Mouse (Mus musculus) forebrain, embryonic 13.5 days (tissue): Measurements from ENCODE around the gene Pcif1. TPM values are rescaled to one million over a fixed set of nuclear protein-coding genes. Genes with fewer than 3 reads are reported as not detected.
A peak's percentile ranks its signal among the peaks of the same experiment; 100 is the strongest.

Experiments used
- ATAC-seq: fragments of 200-750 bp; cut with Nextera tagmentation; 2 replicates; pipeline ENCODE4 v1.8.0; 2017
- H3K27ac ChIP-seq: fragments of 300-500 bp; sonication (generic); 2 replicates; pipeline ENCODE4 v1.5.1; 2015; ENCODE audit warnings: inconsistent platforms, mild to moderate bottlenecking, moderate library complexity
- H3K27me3 ChIP-seq: fragments of 300-500 bp; sonication (generic); 2 replicates; pipeline ENCODE4 v1.6.1; 2015; ENCODE audit warnings: mild to moderate bottlenecking, inconsistent platforms
- H3K36me3 ChIP-seq: fragments of 300-500 bp; sonication (generic); 2 replicates; pipeline ENCODE4 v1.6.1; 2015; ENCODE audit warnings: mild to moderate bottlenecking, inconsistent platforms; ENCODE audit not compliant: poor library complexity, severe bottlenecking
- H3K4me1 ChIP-seq: fragments of 300-500 bp; sonication (generic); 2 replicates; pipeline ENCODE4 v1.6.1; 2015; ENCODE audit warnings: inconsistent platforms
- H3K4me2 ChIP-seq: fragments of 300-500 bp; sonication (generic); 2 replicates; pipeline ENCODE4 v1.6.1; 2015; ENCODE audit warnings: inconsistent platforms, mild to moderate bottlenecking, moderate library complexity
- H3K4me3 ChIP-seq: fragments of 300-500 bp; sonication (generic); 2 replicates; pipeline ENCODE4 v1.5.1; 2015; ENCODE audit warnings: mild to moderate bottlenecking, inconsistent platforms
- H3K9ac ChIP-seq: fragments of 300-500 bp; sonication (generic); 2 replicates; pipeline ENCODE4 v1.6.1; 2015; ENCODE audit warnings: mild to moderate bottlenecking, inconsistent platforms
- H3K9me3 ChIP-seq: fragments of 300-500 bp; sonication (generic); replicated peaks from 2 replicates; pipeline ENCODE4 v1.6.1; 2016; ENCODE audit warnings: inconsistent platforms
- WGBS: fragments of 180-500 bp; shearing (Covaris S2); methylation state at CpG from one replicate; pipeline ENCODE4 v1.1.7; 2015; 5-methylcytosine and 5-hydroxymethylcytosine counted together
- polyA plus RNA-seq: library from polyadenylated mRNA; unstranded; fragments of >200 nt; fragmentation: Nextera tagmentation; extraction: Ambion mirVana; gene quantifications from 2 replicates; pipeline ENCODE4 v1.2.1, GENCODE M21; 2015

Pcif1 gene
- polyA plus RNA-seq, 1 experiment from 2014 or later = 101 TPM

DNA sequence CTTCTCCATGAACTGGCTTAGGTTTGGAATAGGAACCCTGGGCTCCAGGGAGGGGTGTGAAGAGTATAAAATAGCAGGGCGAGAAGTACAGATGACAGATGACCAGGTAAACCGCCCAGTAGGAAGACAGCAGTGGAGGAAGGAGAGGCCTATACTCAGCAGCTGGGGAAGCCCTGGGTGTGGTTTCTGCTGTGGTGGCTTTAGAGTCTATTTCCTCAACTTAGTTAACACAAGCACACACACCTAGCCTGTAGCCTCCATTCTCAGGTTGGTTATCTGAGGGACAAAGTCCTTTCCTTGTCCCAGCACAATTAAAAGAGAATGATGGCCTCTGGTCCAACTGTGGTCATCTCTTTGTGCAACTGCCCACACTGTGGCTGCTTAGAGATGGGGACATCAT lies 10.9 kb downstream of the Pcif1 start:
- H3K4me2 ChIP-seq = no peak overlapping the region
- H3K9me3 ChIP-seq = no peaks in the 10 kb centered on the region
- H3K27ac ChIP-seq = no peak overlapping the region
- no peak overlapping the region for H3K9ac ChIP-seq
- ATAC-seq = no peak
- WGBS = 85% methylated on average over 2 of the region's 2 CpGs
- H3K4me3 ChIP-seq = no peak overlapping the region
- H3K4me1 ChIP-seq = peaks cover 4% of the 10 kb centered on the region; the same call in 1 of the 2 replicates
- no peaks in the 10 kb centered on the region for H3K27me3 ChIP-seq
- peaks cover 100% of the 10 kb centered on the region for H3K36me3 ChIP-seq

DNA sequence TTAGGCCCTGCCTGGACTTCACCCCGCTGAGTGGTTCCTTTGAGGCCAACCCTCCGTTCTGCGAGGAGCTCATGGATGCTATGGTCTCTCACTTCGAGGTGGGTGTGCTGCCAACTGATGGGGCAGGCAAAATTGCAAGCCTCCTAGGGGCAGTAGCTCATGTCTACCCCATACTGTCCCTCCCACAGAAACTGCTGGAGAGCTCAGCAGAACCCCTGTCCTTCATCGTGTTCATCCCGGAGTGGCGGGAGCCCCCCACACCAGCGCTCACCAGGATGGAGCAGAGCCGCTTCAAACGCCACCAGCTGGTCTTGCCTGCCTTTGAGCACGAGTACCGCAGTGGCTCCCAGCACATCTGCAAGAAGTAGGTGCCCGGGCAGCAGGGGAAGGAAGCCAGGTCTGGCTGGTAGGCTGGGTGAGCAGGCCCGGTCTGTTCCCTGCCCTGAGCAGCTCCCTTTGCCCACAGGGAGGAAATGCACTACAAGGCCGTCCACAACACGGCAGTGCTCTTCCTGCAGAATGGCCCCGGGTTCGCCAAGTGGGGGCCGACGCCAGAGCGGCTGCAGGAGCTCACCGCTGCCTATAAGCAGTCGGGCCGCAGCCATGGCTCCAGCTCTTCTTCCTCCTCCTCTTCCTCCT lies 11.4 kb downstream of the Pcif1 start:
- H3K36me3 ChIP-seq = peaks cover 100% of the 10 kb centered on the region
- 92% methylated on average over 24 of the region's 24 CpGs for WGBS
- no peaks in the 10 kb centered on the region for H3K9me3 ChIP-seq
- no peak for ATAC-seq
- no peaks in the 10 kb centered on the region for H3K27me3 ChIP-seq
- peaks cover 4% of the 10 kb centered on the region; the same call in 1 of the 2 replicates for H3K4me1 ChIP-seq
- no peak overlapping the region for H3K4me2 ChIP-seq
- no peak overlapping the region for H3K27ac ChIP-seq
- H3K9ac ChIP-seq = no peak overlapping the region
- no peak overlapping the region for H3K4me3 ChIP-seq

GRCm38 (mm10) chr2:164891056-164891834 lies 12.1 kb downstream of the Pcif1 start:
- no peak for ATAC-seq
- Histone ChIP-seq H3K4me3 (no peak overlapping the region), H3K9me3 (no peaks in the 10 kb centered on the region), H3K4me2 (no peak overlapping the region), H3K36me3 (peaks cover 100% of the 10 kb centered on the region), H3K27me3 (no peaks in the 10 kb centered on the region), H3K9ac (no peak overlapping the region; the same call in 1 of the 2 replicates), H3K27ac (no peak overlapping the region), H3K4me1 (no peaks in the 10 kb centered on the region)
- 87% methylated on average over 13 of the region's 13 CpGs for WGBS

GRCm38 (mm10) chr2:164891908-164892695 lies 13.0 kb downstream of the Pcif1 start:
- H3K27me3 ChIP-seq = no peaks in the 10 kb centered on the region
- H3K4me2 ChIP-seq = no peak overlapping the region
- 73% methylated on average over 15 of the region's 15 CpGs for WGBS
- H3K27ac ChIP-seq = no peak overlapping the region
- peaks cover 100% of the 10 kb centered on the region for H3K36me3 ChIP-seq
- no peak overlapping the region for H3K9ac ChIP-seq
- no peak overlapping the region for H3K4me3 ChIP-seq
- H3K9me3 ChIP-seq = no peaks in the 10 kb centered on the region
- no peak for ATAC-seq
- H3K4me1 ChIP-seq = no peaks in the 10 kb centered on the region

GRCm38 (mm10) chr2:164892696-164893216 lies 13.7 kb downstream of the Pcif1 start:
- Histone ChIP-seq H3K4me2 (no peak overlapping the region), H3K36me3 (peaks cover 100% of the 10 kb centered on the region), H3K9me3 (no peaks in the 10 kb centered on the region), H3K27ac (no peak overlapping the region), H3K4me3 (no peak overlapping the region), H3K4me1 (no peaks in the 10 kb centered on the region), H3K27me3 (no peaks in the 10 kb centered on the region), H3K9ac (no peak overlapping the region)
- no peak for ATAC-seq
- WGBS = 90% methylated on average over 6 of the region's 6 CpGs

DNA sequence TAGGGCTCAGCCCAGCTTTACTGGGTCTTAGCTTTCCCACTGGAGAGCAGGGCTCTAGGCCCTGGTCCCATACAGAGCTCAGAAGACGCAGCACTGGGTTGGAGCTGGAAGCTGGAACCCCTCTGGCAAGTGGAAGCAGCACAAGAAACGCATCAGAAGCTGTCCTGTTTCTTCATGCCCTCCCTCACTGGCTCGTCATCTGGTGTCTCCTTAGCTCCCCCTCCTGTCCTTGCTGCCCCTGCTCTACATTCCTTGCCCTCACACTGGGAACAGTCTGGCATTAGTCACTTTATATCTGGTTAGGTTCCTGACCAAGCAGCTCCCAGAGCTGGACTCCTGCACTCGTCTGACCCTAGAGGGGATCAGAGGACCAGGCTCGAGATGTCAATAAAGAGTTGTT lies 14.9 kb downstream of the Pcif1 start:
- peaks cover 100% of the 10 kb centered on the region for H3K36me3 ChIP-seq
- 80% methylated on average over 5 of the region's 5 CpGs for WGBS
- H3K4me2 ChIP-seq = no peak overlapping the region
- no peaks in the 10 kb centered on the region for H3K4me1 ChIP-seq
- no peak overlapping the region for H3K4me3 ChIP-seq
- H3K9ac ChIP-seq = no peak overlapping the region
- H3K27ac ChIP-seq = no peak overlapping the region
- no peaks in the 10 kb centered on the region for H3K27me3 ChIP-seq
- ATAC-seq = no peak
- H3K9me3 ChIP-seq = no peaks in the 10 kb centered on the region

DNA sequence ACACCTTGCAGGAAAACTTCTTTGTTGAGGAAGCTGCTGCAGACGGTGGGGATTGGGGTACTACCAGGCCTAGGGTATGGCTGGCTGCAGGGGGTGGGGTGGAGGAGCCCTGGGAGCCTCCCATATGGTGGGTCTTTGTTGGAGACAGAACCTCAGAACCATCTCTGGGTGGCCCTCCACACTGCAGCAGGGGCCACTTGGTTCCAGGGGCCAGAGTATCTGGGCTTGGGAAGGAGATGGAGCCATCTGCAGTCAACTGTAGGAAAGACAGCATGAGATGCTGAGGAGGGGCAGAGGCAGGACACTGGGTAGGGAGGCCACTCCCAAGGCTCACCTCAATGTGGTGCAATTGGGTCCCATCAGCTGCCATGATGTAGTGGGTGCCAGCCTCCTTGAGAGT lies 15.5 kb downstream of the Pcif1 start:
- 88% methylated on average over 1 of the region's 1 CpGs for WGBS
- Histone ChIP-seq H3K27ac (no peak overlapping the region), H3K4me2 (no peak overlapping the region), H3K36me3 (peaks cover 100% of the 10 kb centered on the region), H3K4me1 (no peaks in the 10 kb centered on the region), H3K9me3 (no peaks in the 10 kb centered on the region), H3K4me3 (no peak overlapping the region), H3K9ac (no peak overlapping the region), H3K27me3 (no peaks in the 10 kb centered on the region)
- 0 out of 2 replicates have a peak, but pooled peaks have one; percentile 23 for ATAC-seq

DNA sequence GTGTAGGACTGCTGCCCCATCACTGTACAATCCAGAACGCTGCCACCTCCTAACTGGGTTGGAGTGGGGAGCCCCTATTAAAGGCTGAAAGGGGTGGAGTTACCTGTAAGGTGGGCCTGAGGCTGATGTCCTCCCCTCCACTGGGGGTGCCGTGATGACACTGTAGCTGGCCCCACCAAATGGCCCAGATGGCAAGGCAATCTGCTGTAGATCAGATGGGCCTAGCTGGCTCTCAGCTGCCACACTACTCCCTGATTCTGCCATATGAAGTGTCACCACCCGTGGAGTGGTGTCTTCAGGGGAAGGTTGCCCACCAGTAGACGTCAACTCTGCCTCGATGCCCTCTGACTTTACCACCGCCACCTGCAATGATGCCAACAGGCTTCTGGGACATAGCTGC lies 16.8 kb downstream of the Pcif1 start:
- WGBS = 93% methylated on average over 6 of the region's 6 CpGs

DNA sequence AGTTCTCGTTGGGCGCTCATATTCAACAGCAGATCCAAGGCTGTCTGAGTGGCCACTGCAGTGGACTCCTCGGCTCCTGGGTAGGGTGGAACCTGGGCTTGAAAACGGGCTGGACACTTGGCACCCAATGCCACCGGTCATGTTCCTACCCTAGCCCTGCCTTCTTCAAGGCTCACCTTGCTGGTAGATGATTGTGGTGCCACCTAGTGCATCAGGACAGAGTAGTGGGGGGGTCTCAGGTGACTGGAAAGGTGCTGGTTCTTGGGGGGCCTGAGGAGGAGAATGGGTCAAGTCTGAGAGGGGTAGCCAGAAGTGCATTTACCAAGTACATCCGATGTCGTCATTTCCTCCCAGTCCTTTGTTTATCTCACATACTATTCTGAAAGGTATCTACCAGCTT lies 18.9 kb downstream of the Pcif1 start:
- Histone ChIP-seq H3K4me2 (no peak overlapping the region), H3K36me3 (peaks cover 100% of the 10 kb centered on the region), H3K9ac (no peak overlapping the region), H3K4me3 (no peak overlapping the region), H3K27me3 (no peaks in the 10 kb centered on the region), H3K27ac (no peak overlapping the region), H3K4me1 (no peaks in the 10 kb centered on the region), H3K9me3 (no peaks in the 10 kb centered on the region)
- 93% methylated on average over 7 of the region's 7 CpGs for WGBS
- ATAC-seq = no peak

More for the DNA sequence above, 16.8 kb downstream of the Pcif1 start:
- H3K36me3 ChIP-seq = peaks cover 100% of the 10 kb centered on the region
- no peaks in the 10 kb centered on the region for H3K27me3 ChIP-seq
- H3K9ac ChIP-seq = no peak overlapping the region
- no peak for ATAC-seq
- H3K4me3 ChIP-seq = no peak overlapping the region
- H3K27ac ChIP-seq = no peak overlapping the region
- no peaks in the 10 kb centered on the region for H3K4me1 ChIP-seq
- no peaks in the 10 kb centered on the region for H3K9me3 ChIP-seq
- no peak overlapping the region for H3K4me2 ChIP-seq

GRCm38 (mm10) chr2:164899034-164899433 lies 19.9 kb downstream of the Pcif1 start:
- WGBS = 90% methylated on average over 15 of the region's 15 CpGs
- ATAC-seq = no peak
- peaks cover 100% of the 10 kb centered on the region for H3K36me3 ChIP-seq

GRCm38 (mm10) chr2:164899723-164900459 lies 20.8 kb downstream of the Pcif1 start:
- Histone ChIP-seq H3K4me3 (no peak overlapping the region), H3K36me3 (peaks cover 100% of the 10 kb centered on the region), H3K9me3 (no peaks in the 10 kb centered on the region), H3K27ac (no peak overlapping the region), H3K9ac (no peak overlapping the region), H3K27me3 (no peaks in the 10 kb centered on the region), H3K4me1 (no peaks in the 10 kb centered on the region), H3K4me2 (no peak overlapping the region)
- 91% methylated on average over 16 of the region's 16 CpGs for WGBS
- no peak for ATAC-seq

More at GRCm38 (mm10) chr2:164899034-164899433, 19.9 kb downstream of the Pcif1 start:
- Histone ChIP-seq H3K4me2 (no peak overlapping the region), H3K9me3 (no peaks in the 10 kb centered on the region), H3K4me1 (no peaks in the 10 kb centered on the region), H3K27ac (no peak overlapping the region), H3K27me3 (no peaks in the 10 kb centered on the region), H3K4me3 (no peak overlapping the region), H3K9ac (no peak overlapping the region)
